Mouse (Mus musculus) liver, embryonic 14.5 days (tissue): ENCODE data around the gene 2610028H24Rik. TPM values are rescaled to one million over a fixed set of nuclear protein-coding genes. Genes with fewer than 3 reads are reported as not detected.

ENCODE experiments used
- ATAC-seq: fragments of 200-750 bp; cut with Nextera tagmentation; 2 replicates; pipeline ENCODE4 v1.8.0; 2017; ENCODE audit warnings: moderate number of reproducible peaks, mild to moderate bottlenecking, moderate library complexity; ENCODE audit not compliant: insufficient read depth
- DNase-seq, 3 experiments: peaks; one replicate each; pipeline ENCODE4 v3.0.0-alpha.2; 2012 to 2013; ENCODE audit warnings: low read depth in 3 of 3, low spot score in 3 of 3
- H3K27ac ChIP-seq: fragments of 300-500 bp; sonication (generic); 2 replicates; pipeline ENCODE4 v1.5.1; 2014; ENCODE audit warnings: moderate library complexity, mild to moderate bottlenecking, control low read depth, inconsistent platforms
- H3K27me3 ChIP-seq: fragments of 300-500 bp; sonication (generic); 2 replicates; pipeline ENCODE4 v1.6.1; 2014; ENCODE audit warnings: mild to moderate bottlenecking, low read length, moderate library complexity; ENCODE audit not compliant: control insufficient read depth, insufficient read depth
- H3K36me3 ChIP-seq: fragments of 300-500 bp; sonication (generic); replicated peaks from 2 replicates; pipeline ENCODE4 v1.6.1; 2014; ENCODE audit warnings: low read depth; ENCODE audit not compliant: control insufficient read depth, insufficient read depth
- H3K4me1 ChIP-seq, 2 experiments: fragments of 200-500 bp in 1 of 2; fragments of 300-500 bp in 1 of 2; sonication (generic) in 1 of 2; replicated peaks; 2 replicates each; pipeline ENCODE4 v1.6.1; 2012 to 2014; ENCODE audit warnings: antibody characterized with exemption in 1 of 2, inconsistent platforms in 1 of 2, low read length in 1 of 2; ENCODE audit not compliant: control insufficient read depth in 2 of 2, insufficient read depth in 2 of 2
- H3K4me2 ChIP-seq: fragments of 300-500 bp; sonication (generic); 2 replicates; pipeline ENCODE4 v1.6.1; 2014; ENCODE audit warnings: low read depth, mild to moderate bottlenecking, control low read depth, moderate library complexity
- H3K4me3 ChIP-seq, 2 experiments: fragments of 200-500 bp in 1 of 2; fragments of 300-500 bp in 1 of 2; sonication (generic) in 1 of 2; 2 replicates each; pipeline ENCODE4 v1.5.1; 2012 to 2014; ENCODE audit warnings: low read depth in 2 of 2, low read length in 2 of 2, mild to moderate bottlenecking in 2 of 2, control low read depth in 1 of 2, inconsistent platforms in 1 of 2, moderate library complexity in 1 of 2; ENCODE audit not compliant: insufficient read depth in 1 of 2
- H3K9ac ChIP-seq: fragments of 300-500 bp; sonication (generic); replicated peaks from 2 replicates; pipeline ENCODE4 v1.6.1; 2014; ENCODE audit warnings: mild to moderate bottlenecking, control low read depth, moderate library complexity
- H3K9me3 ChIP-seq: fragments of 300-500 bp; sonication (generic); 2 replicates; pipeline ENCODE4 v1.6.1; 2016; ENCODE audit warnings: low read length, mixed read lengths; ENCODE audit not compliant: control insufficient read depth
- CTCF ChIP-seq: IDR thresholded peaks from 2 replicates; pipeline ENCODE4 v1.5.1; 2016; ENCODE audit warnings: antibody characterized with exemption, low read depth, control low read depth
- EP300 ChIP-seq: IDR thresholded peaks from 2 replicates; pipeline ENCODE4 v1.6.1; 2016; ENCODE audit warnings: antibody characterized with exemption, low read depth
- WGBS: fragments of 180-500 bp; shearing (Covaris S2); extraction: QIAGEN DNeasy Blood & Tissue Kit; methylation state at CpG from one replicate; pipeline ENCODE4 v1.1.7; 2014; ENCODE audit not compliant: insufficient replicate concordance; 5-methylcytosine and 5-hydroxymethylcytosine counted together
- polyA plus RNA-seq, 2 experiments: library from polyadenylated mRNA; depleted of rRNA in 1 of 2; stranded (reverse) in 1 of 2; unstranded in 1 of 2; fragments of >200 nt; fragmentation: Nextera tagmentation in 1 of 2; extraction: Ambion mirVana in 1 of 2; gene quantifications; 2 replicates each; pipeline versions ENCODE4 v1.2.1 to v1.2.3; 2012 to 2014

Gene 2610028H24Rik
- polyA plus RNA-seq, 2 experiments, result not detected

- Histone ChIP-seq H3K4me2 (no peak overlapping the region), H3K27me3 (no peaks in the 10 kb centered on the region), H3K27ac (no peak overlapping the region), H3K9me3 (no peaks in the 10 kb centered on the region), H3K4me1 (peaks cover 22 to 27% of the 10 kb centered on the region in 2 experiments), H3K36me3 (no peaks in the 10 kb centered on the region), H3K4me3 (no peak overlapping the region), H3K9ac (no peak overlapping the region)
- 59% methylated on average over 15 of the region's 15 CpGs for WGBS
- no peak for DNase-seq
- ATAC-seq, result no peak
- TF ChIP-seq EP300 (no peak), CTCF (no peak)
Observed at GRCm38 (mm10) chr10:76447406-76448229, 1.3 kb upstream of the 2610028H24Rik start.

GRCm38 (mm10) chr10:76455289-76455688, 6.4 kb downstream of the 2610028H24Rik start:
- WGBS, result 37% methylated on average over 5 of the region's 5 CpGs
- DNase-seq (no peak), ATAC-seq (no peak)
- no peaks in the 10 kb centered on the region for H3K27me3 ChIP-seq
- TF ChIP-seq CTCF (peak; percentile 80), EP300 (no peak)
- H3K9ac ChIP-seq, result no peak overlapping the region
- no peaks in the 10 kb centered on the region for H3K9me3 ChIP-seq
- no peak overlapping the region for H3K27ac ChIP-seq
- H3K4me3 ChIP-seq, result no peak overlapping the region
- no peak overlapping the region for H3K4me2 ChIP-seq
- no peaks in the 10 kb centered on the region for H3K4me1 ChIP-seq
- H3K36me3 ChIP-seq, result no peaks in the 10 kb centered on the region

- Histone ChIP-seq H3K4me2 (no peak overlapping the region), H3K9ac (no peak overlapping the region), H3K27ac (no peak overlapping the region), H3K36me3 (no peaks in the 10 kb centered on the region), H3K9me3 (no peaks in the 10 kb centered on the region), H3K27me3 (no peaks in the 10 kb centered on the region), H3K4me1 (no peaks in the 10 kb centered on the region), H3K4me3 (no peak overlapping the region)
- 57% methylated on average over 1 of the region's 1 CpGs for WGBS
- TF ChIP-seq EP300 (no peak), CTCF (no peak)
- DNase-seq, result no peak
- no peak for ATAC-seq
Observed at GRCm38 (mm10) chr10:76461255-76461654, 12.4 kb downstream of the 2610028H24Rik start.

- H3K27ac ChIP-seq, result no peak overlapping the region
- no peak overlapping the region for H3K4me2 ChIP-seq
- no peak overlapping the region for H3K9ac ChIP-seq
- no peaks in the 10 kb centered on the region for H3K27me3 ChIP-seq
- H3K36me3 ChIP-seq, result no peaks in the 10 kb centered on the region
- ATAC-seq, result no peak
- no peak overlapping the region for H3K4me3 ChIP-seq
- no peaks in the 10 kb centered on the region for H3K4me1 ChIP-seq
- TF ChIP-seq CTCF (no peak), EP300 (no peak)
- no peaks in the 10 kb centered on the region for H3K9me3 ChIP-seq
- DNase-seq, result no peak
- 77% methylated on average over 7 of the region's 7 CpGs for WGBS
Observed at GRCm38 (mm10) chr10:76462312-76462711, 13.4 kb downstream of the 2610028H24Rik start.

- DNase-seq, result no peak
- H3K4me3 ChIP-seq, result no peak overlapping the region
- TF ChIP-seq CTCF, result no peak
- no peak for TF ChIP-seq EP300
- 63% methylated on average over 6 of the region's 6 CpGs for WGBS
- no peak overlapping the region for H3K27ac ChIP-seq
- H3K4me1 ChIP-seq, result peaks cover 0 to 1% of the 10 kb centered on the region in 2 experiments; a peak in 1 of 4 replicates
- no peaks in the 10 kb centered on the region for H3K27me3 ChIP-seq
- no peak for ATAC-seq
- no peaks in the 10 kb centered on the region for H3K9me3 ChIP-seq
- H3K4me2 ChIP-seq, result no peak overlapping the region
- no peaks in the 10 kb centered on the region for H3K36me3 ChIP-seq
- no peak overlapping the region for H3K9ac ChIP-seq
Observed at GRCm38 (mm10) chr10:76462721-76463120, 13.8 kb downstream of the 2610028H24Rik start.
